In genomic region chr12:79991279-79991678, GRCm38 (mm10) we compare ENCODE assay signal across 12 mouse cellular contexts.
DNase-seq lines count a peak whose midpoint lies in the region; ATAC-seq and TF ChIP-seq lines count a peak whose summit lies in the region.
"Had no signal": no experiment of that assay in that cellular context is flagged by ENCODE, and none has a peak within 500 bp of the region (broad histone marks: within the 10 kb centered on the region; RNA-seq: fewer than 3 reads in every experiment).

No protein-coding gene starts in this region.

- H3K36me3 ChIP-seq in embryonic facial prominence, embryonic 15.5 days = no peaks in the 10 kb centered on the region
- no peaks in the 10 kb centered on the region for H3K36me3 ChIP-seq in hindbrain, embryonic 14.5 days (replicated peaks; ENCODE audit: control insufficient read depth, insufficient read depth)
- H3K36me3 ChIP-seq in midbrain, postnatal 0 days (ENCODE audit: insufficient read depth, low read length) = no peaks in the 10 kb centered on the region
- no peaks in the 10 kb centered on the region for H3K36me3 ChIP-seq in heart, embryonic 11.5 days (ENCODE audit: control insufficient read depth, insufficient read depth, low read length)

- peak overlapping the region; percentile 53; the same call in 1 of the 2 replicates for H3K27ac ChIP-seq in gastrocnemius, adult 2 months
- H3K27ac ChIP-seq in embryonic facial prominence, embryonic 15.5 days (replicated peaks) = peak overlapping the region; percentile 89
- H3K27ac ChIP-seq in hindbrain, embryonic 14.5 days = peak overlapping the region; percentile 39; the same call in 1 of the 2 replicates
- H3K27ac ChIP-seq in midbrain, postnatal 0 days (ENCODE audit: low read depth, low read length) = peak overlapping the region; percentile 62
- no peak overlapping the region for H3K27ac ChIP-seq in heart, embryonic 11.5 days (ENCODE audit: low read depth, low read length)

- H3K9ac ChIP-seq in embryonic facial prominence, embryonic 15.5 days = no peak overlapping the region
- H3K9ac ChIP-seq in hindbrain, embryonic 14.5 days = no peak overlapping the region
- H3K9ac ChIP-seq in midbrain, postnatal 0 days (replicated peaks; ENCODE audit: low read length, poor library complexity, severe bottlenecking) = no peak overlapping the region
- no peak overlapping the region for H3K9ac ChIP-seq in heart, embryonic 11.5 days (ENCODE audit: low read depth, low read length)

- no peak for ATAC-seq in embryonic facial prominence, embryonic 15.5 days (ENCODE audit: insufficient number of reproducible peaks, low FRiP score, low TSS enrichment, low read depth)
- ATAC-seq in hindbrain, embryonic 14.5 days (ENCODE audit: low FRiP score) = no peak
- no peak for ATAC-seq in midbrain, postnatal 0 days (ENCODE audit: low FRiP score)
- ATAC-seq in heart, embryonic 11.5 days (replicated peaks; ENCODE audit: insufficient number of reproducible peaks, low FRiP score, low TSS enrichment) = no peak

- H3K4me3 ChIP-seq in gastrocnemius, adult 2 months = no peak overlapping the region
- H3K4me3 ChIP-seq in embryonic facial prominence, embryonic 15.5 days (replicated peaks) = no peak overlapping the region
- H3K4me3 ChIP-seq in hindbrain, embryonic 14.5 days (replicated peaks; ENCODE audit: low read length) = no peak overlapping the region
- H3K4me3 ChIP-seq in midbrain, postnatal 0 days (ENCODE audit: low read depth, low read length) = no peak overlapping the region
- H3K4me3 ChIP-seq in heart, embryonic 11.5 days (ENCODE audit: low read depth, low read length) = no peak overlapping the region
- H3K4me3 ChIP-seq: erythroblast, embryonic 14.5 days had no signal

- H3K4me2 ChIP-seq in embryonic facial prominence, embryonic 15.5 days (replicated peaks) = no peak overlapping the region
- no peak overlapping the region for H3K4me2 ChIP-seq in hindbrain, embryonic 14.5 days (replicated peaks)
- no peak overlapping the region for H3K4me2 ChIP-seq in midbrain, postnatal 0 days (ENCODE audit: low read depth, low read length, poor library complexity, severe bottlenecking)
- H3K4me2 ChIP-seq in heart, embryonic 11.5 days = no peak overlapping the region
- H3K4me2 ChIP-seq: liver, embryonic 11.5 days had no signal

- H3K27me3 ChIP-seq in embryonic facial prominence, embryonic 15.5 days = no peaks in the 10 kb centered on the region
- no peaks in the 10 kb centered on the region for H3K27me3 ChIP-seq in hindbrain, embryonic 14.5 days (ENCODE audit: control insufficient read depth, insufficient read depth, low read length)
- no peaks in the 10 kb centered on the region for H3K27me3 ChIP-seq in midbrain, postnatal 0 days (ENCODE audit: insufficient read depth, low read length)
- no peaks in the 10 kb centered on the region for H3K27me3 ChIP-seq in heart, embryonic 11.5 days (ENCODE audit: control insufficient read depth, insufficient read depth, low read length)

- peaks cover 83% of the 10 kb centered on the region for H3K4me1 ChIP-seq in embryonic facial prominence, embryonic 15.5 days
- peaks cover 33% of the 10 kb centered on the region for H3K4me1 ChIP-seq in hindbrain, embryonic 14.5 days (replicated peaks; ENCODE audit: control insufficient read depth, insufficient read depth, low read length)
- peaks cover 11% of the 10 kb centered on the region; the same call in 1 of the 2 replicates for H3K4me1 ChIP-seq in midbrain, postnatal 0 days (ENCODE audit: insufficient read depth, low read length)
- H3K4me1 ChIP-seq in heart, embryonic 11.5 days (ENCODE audit: control insufficient read depth, insufficient read depth, low read length) = peaks cover 45% of the 10 kb centered on the region

- 42% methylated on average over 5 of the region's 5 CpGs for WGBS in embryonic facial prominence, embryonic 15.5 days
- WGBS in hindbrain, embryonic 14.5 days = 25% methylated on average over 5 of the region's 5 CpGs
- 29% methylated on average over 5 of the region's 5 CpGs for whole genome bisulfite sequencing in midbrain, postnatal 0 days
- WGBS in heart, embryonic 11.5 days (ENCODE audit: insufficient replicate concordance) = 68% methylated on average over 5 of the region's 5 CpGs

- intact Hi-C loops in gastrocnemius, adult 2 months (cut with DNase I) = no loop called here

- no peaks in the 10 kb centered on the region for H3K9me3 ChIP-seq in embryonic facial prominence, embryonic 15.5 days (replicated peaks)
- H3K9me3 ChIP-seq in hindbrain, embryonic 14.5 days (ENCODE audit: control insufficient read depth, low read length) = no peaks in the 10 kb centered on the region
- no peaks in the 10 kb centered on the region for H3K9me3 ChIP-seq in midbrain, postnatal 0 days (ENCODE audit: low read length)
- no peaks in the 10 kb centered on the region for H3K9me3 ChIP-seq in heart, embryonic 11.5 days (replicated peaks; ENCODE audit: control insufficient read depth, low read length)

- DNase-seq in gastrocnemius, adult 2 months = no peak
- DNase-seq in gastrocnemius, postnatal 4 days (ENCODE audit: low spot score in 2 of 2) = no peak
- no peak for DNase-seq in hindbrain, embryonic 14.5 days (ENCODE audit: low spot score)
- no peak for DNase-seq in midbrain, postnatal 0 days (ENCODE audit: low spot score)
- no peak for DNase-seq in frontal cortex, postnatal 36 days (ENCODE audit: low spot score in 2 of 2)
- DNase-seq in cerebellum, adult 11-12 months = no peak
- DNase-seq: cerebellum, postnatal 36 days; right cerebral cortex, postnatal 25 days had no signal

- no peak for TF ChIP-seq CTCF in gastrocnemius, adult 2 months (IDR thresholded peaks at IDR 0.05)
- no peak for TF ChIP-seq CTCF in midbrain, postnatal 0 days (IDR thresholded peaks at IDR 0.05)
